Mouse (Mus musculus) gastrocnemius, postnatal 14 days (tissue): ENCODE measurements around the gene Kif26b. TPM values are rescaled to one million over a fixed set of nuclear protein-coding genes. Genes with fewer than 3 reads are reported as not detected.

ENCODE experiments used
- DNase-seq: peaks from one replicate; pipeline ENCODE4 v3.0.0; 2021; ENCODE audit warnings: mixed read lengths
- intact Hi-C: fragments of 180-260 bp; cut with DNase I; formaldehyde crosslinking; loops from one replicate; pipeline ENCODE4 v1.15.1; 2025; ENCODE audit warnings: low total_unique reads
- long read RNA-seq, 2 experiments: library from polyadenylated mRNA; stranded (forward); transcript quantifications; one replicate each; pipeline ENCODE4 v2.0.0; 2021
- total RNA-seq, 2 experiments: library from RNA; stranded (reverse); gene quantifications; 2 replicates each; pipeline ENCODE4 v1.2.3; 2021

Gene Kif26b
- total RNA-seq: 1 to 10 TPM; 1.1 to 1.2 TPM
- long read RNA-seq, experiment 1: 0 reads
- long read RNA-seq, experiment 2, full-length matches to known transcripts: 1 of 1 reads
- long read RNA-seq, experiment 2, partial matches to known transcripts: 0 of 1 reads
- long read RNA-seq, experiment 2, other reads (novel, unspliced or antisense): 0 of 1 reads

GRCm38 (mm10) chr1:178528431-178529351 lies at the start of gene Kif26b:
Kif26b (plus strand) TSS chr1:178529125.
- intact Hi-C loops: loop anchor here (5.0 kb wide), 3 partner anchors 159 to 704 kb away; no protein-coding TSS in a partner anchor
- peak; percentile 43 for DNase-seq

GRCm38 (mm10) chr1:178483854-178484253 lies 45.1 kb upstream of the Kif26b start:
- DNase-seq: no peak
- intact Hi-C loops: no loop called here

GRCm38 (mm10) chr1:178485138-178485867 lies 43.6 kb upstream of the Kif26b start:
- no peak for DNase-seq
- intact Hi-C loops: no loop called here

GRCm38 (mm10) chr1:178485868-178486220 lies 43.1 kb upstream of the Kif26b start:
- DNase-seq: no peak
- intact Hi-C loops: no loop called here

- no peak for DNase-seq
- intact Hi-C loops: no loop called here
Observed at GRCm38 (mm10) chr1:178486828-178487227, 42.1 kb upstream of the Kif26b start.

- no peak for DNase-seq
- intact Hi-C loops: no loop called here
Observed at GRCm38 (mm10) chr1:178489127-178489526, 39.8 kb upstream of the Kif26b start.

GRCm38 (mm10) chr1:178491733-178492132 lies 37.2 kb upstream of the Kif26b start:
- intact Hi-C loops: no loop called here
- DNase-seq: no peak

GRCm38 (mm10) chr1:178492493-178492892 lies 36.4 kb upstream of the Kif26b start:
- intact Hi-C loops: no loop called here
- DNase-seq: no peak

GRCm38 (mm10) chr1:178496186-178496585 lies 32.7 kb upstream of the Kif26b start:
- intact Hi-C loops: no loop called here
- no peak for DNase-seq

GRCm38 (mm10) chr1:178496841-178497240 lies 32.1 kb upstream of the Kif26b start:
- intact Hi-C loops: no loop called here
- no peak for DNase-seq

GRCm38 (mm10) chr1:178506938-178507337 lies 22.0 kb upstream of the Kif26b start:
- DNase-seq: no peak
- intact Hi-C loops: no loop called here

GRCm38 (mm10) chr1:178512323-178513031 lies 16.4 kb upstream of the Kif26b start:
- intact Hi-C loops: no loop called here
- no peak for DNase-seq

GRCm38 (mm10) chr1:178513954-178514353 lies 15.0 kb upstream of the Kif26b start:
- intact Hi-C loops: no loop called here
- no peak for DNase-seq

GRCm38 (mm10) chr1:178515839-178516238 lies 13.1 kb upstream of the Kif26b start:
- intact Hi-C loops: no loop called here
- DNase-seq: no peak

- intact Hi-C loops: no loop called here
- no peak for DNase-seq
Observed at GRCm38 (mm10) chr1:178522389-178522788, 6.5 kb upstream of the Kif26b start.

GRCm38 (mm10) chr1:178523152-178523551 lies 5.8 kb upstream of the Kif26b start:
- intact Hi-C loops: no loop called here
- DNase-seq: no peak

- intact Hi-C loops: loop anchor here (2.0 to 5.0 kb wide), 4 partner anchors 160 to 705 kb away; no protein-coding TSS in a partner anchor
Observed at GRCm38 (mm10) chr1:178527185-178527546, 1.8 kb upstream of the Kif26b start.

GRCm38 (mm10) chr1:178527547-178528361 lies 1.2 kb upstream of the Kif26b start:
- intact Hi-C loops: loop anchor here (2.0 to 5.0 kb wide), 4 partner anchors 160 to 705 kb away; no protein-coding TSS in a partner anchor
- peak; percentile 33 for DNase-seq

More at GRCm38 (mm10) chr1:178527185-178527546, 1.8 kb upstream of the Kif26b start:
- DNase-seq: peak; percentile 55
